Mouse (Mus musculus) kidney, postnatal 10 days (tissue): ENCODE measurements around the gene Cx3cl1.

ENCODE experiments used
- DNase-seq: peaks from one replicate; pipeline ENCODE4 v3.0.0; 2021; ENCODE audit warnings: mixed read lengths

Gene Cx3cl1

GRCm38 (mm10) chr8:94771941-94772670, at the start of gene Cx3cl1:
Cx3cl1 (plus strand) TSS chr8:94772009.
- DNase-seq = peak; percentile 90

GRCm38 (mm10) chr8:94725998-94726397, 45.8 kb upstream of the Cx3cl1 start:
- DNase-seq = no peak

DNA sequence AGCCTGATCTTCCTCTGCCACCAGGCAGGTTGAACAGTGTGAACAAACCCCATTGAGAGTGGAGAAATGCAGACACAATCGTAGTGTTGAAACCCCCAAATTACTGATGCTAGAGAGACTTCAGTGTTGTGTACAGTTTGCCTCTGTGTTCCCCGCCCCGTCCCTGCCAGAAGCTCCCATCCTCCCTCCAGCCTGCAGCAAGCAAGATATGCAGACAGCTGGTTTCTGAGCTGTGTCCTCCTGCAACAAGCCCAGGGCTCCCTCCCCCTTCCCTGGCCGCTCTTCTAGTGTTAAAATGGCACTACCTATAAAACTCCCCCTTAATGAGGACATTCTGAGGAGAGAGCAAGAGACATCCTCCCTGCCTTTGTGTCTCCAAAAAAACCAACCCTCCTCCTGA, 42.5 kb upstream of the Cx3cl1 start:
- DNase-seq = peak; percentile 20

- DNase-seq = no peak
Measured at GRCm38 (mm10) chr8:94733821-94734465, 37.9 kb upstream of the Cx3cl1 start.

- no peak for DNase-seq
Measured at GRCm38 (mm10) chr8:94734735-94735350, 37.0 kb upstream of the Cx3cl1 start.

GRCm38 (mm10) chr8:94735426-94736094, 36.2 kb upstream of the Cx3cl1 start:
- peak; percentile 44 for DNase-seq

DNA sequence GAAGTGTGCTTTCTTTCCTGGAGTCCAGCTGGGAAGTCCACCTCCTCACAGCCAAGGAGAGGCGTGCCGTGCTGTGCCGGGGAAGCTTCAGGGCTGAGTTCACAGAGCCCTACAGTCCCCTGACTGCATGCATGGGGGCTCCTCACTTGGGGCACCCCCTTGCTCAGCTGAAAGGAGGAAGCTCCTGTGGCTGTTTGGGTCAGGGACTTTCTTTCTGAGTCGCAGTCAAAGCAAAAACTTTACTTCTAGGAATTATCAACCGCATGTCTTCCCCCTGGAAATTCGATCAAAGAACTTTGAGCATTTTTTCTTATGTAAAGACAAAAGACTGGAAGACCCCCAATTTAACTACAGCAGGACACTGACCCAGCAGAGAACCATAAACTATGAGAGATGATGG, 32.0 kb upstream of the Cx3cl1 start:
- DNase-seq = no peak

DNA sequence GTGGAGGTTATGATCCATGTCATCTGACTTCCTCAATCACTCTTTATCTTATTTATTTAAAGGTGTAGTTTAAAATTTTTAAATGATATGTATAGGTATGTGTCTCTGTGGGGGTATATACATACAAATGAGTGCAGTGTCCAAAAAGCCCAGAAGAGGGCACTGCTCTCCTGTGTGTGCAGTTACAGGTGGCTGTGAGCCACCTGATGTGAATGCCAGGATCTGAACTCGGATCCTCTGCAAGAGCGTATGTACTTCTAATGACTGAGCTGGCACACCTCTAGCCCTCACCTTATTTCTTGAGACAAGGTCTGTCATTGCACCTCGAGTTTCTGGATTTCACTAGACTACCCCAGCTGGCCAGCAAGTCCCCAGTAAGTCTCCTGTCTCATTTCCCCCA, 31.2 kb upstream of the Cx3cl1 start:
- no peak for DNase-seq

- no peak for DNase-seq
Measured at GRCm38 (mm10) chr8:94741726-94742125, 30.1 kb upstream of the Cx3cl1 start.

DNA sequence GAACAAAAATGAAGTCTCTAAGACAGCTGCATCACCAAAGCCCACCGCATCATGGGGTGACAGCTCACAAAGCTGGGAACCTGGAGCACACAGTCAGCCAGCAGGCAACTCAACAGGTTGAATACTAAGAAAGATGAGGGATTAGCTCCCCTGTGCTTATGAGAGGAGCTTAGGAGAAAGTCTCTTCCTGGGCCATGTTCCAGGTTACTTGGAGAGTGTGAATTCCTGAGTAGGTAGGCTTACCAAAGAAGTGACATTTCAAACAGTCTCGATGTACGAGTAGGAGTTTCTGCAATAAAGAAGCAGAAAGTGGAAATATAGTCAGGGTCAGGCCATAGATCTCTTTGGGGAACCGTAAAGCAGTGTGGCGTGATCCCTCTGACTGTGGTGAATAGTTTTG, 27.3 kb upstream of the Cx3cl1 start:
- no peak for DNase-seq

GRCm38 (mm10) chr8:94744972-94745371, 26.8 kb upstream of the Cx3cl1 start:
- DNase-seq = no peak

DNA sequence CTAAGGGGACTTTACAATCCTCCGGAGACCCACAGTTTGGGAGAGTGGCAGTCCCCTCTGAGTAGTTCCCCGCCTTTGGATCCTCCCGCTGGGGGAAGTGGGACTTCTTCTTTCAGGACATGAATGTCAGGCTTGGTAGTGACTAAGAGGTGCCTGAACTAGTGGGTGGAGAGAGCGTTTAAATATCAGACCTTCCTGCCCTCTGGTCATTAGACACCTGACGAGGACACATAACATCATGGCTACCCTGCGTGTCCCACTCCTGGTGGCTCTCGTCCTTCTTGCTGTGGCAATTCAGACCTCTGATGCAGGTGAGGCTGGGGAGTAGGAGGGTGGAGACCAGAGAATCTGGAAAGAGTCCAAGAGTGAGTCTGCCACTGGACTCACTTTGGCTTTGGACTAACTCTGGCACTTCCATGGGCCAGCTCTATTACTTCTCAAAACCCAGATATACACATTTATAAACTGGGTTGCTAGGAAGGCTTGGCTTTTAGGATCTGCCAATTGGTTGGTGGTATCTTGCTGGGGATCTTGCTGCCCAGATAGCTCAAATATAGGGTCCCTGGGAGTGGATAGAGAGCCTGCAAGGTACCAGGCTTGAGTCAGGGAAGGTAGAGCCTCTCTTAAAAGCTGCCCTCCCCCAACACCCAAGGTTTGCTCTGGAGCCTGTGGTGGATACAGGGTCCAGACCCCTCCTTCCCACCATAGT, 26.2 kb upstream of the Cx3cl1 start, which contains the start of gene Ccl22:
Ccl22 (plus strand) TSS at position 115 of the 709 bp plus-strand sequence.
- DNase-seq = no peak

GRCm38 (mm10) chr8:94746832-94747231, 25.0 kb upstream of the Cx3cl1 start:
- DNase-seq = no peak

GRCm38 (mm10) chr8:94748363-94748762, 23.4 kb upstream of the Cx3cl1 start:
- no peak for DNase-seq

DNA sequence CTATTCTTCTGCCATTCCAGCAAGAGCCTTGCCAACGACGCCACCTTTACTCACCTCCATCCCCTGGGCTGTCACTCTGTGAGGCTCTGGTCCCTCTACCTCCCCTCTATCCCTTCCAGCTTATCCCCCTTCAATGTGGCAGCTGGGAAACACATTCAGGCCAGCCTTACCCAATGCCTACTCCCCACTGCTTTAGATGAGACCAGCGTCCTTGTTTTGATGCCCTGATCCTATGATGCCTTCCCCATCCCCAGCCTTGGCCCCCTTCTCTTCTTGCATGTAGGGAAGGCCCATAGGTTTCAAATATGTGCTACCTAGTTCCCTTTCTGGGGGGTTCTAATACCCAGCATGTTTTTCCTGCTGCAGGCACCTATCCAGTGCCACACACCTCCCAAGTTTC, 21.9 kb upstream of the Cx3cl1 start:
- no peak for DNase-seq

- DNase-seq = no peak
Measured at GRCm38 (mm10) chr8:94751023-94751849, 20.6 kb upstream of the Cx3cl1 start.

DNA sequence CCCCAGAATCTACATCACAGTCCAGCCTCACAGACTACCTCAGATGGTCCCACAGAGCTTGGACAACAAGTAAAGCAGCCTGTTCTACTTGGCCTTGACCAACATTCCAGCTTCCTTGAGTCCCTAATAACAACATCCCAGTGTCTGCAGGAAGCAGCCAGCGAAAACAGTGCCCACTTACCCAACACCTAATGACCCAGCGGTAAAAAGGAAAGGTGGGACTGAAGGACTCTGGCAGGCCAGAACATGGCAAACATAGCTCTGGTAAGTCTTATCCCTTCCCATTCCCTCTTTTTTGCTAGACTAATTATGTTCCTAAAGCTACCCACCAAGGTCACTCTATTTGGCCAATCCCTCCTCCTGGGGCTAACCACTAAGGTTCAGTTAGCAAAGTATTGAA, 17.8 kb upstream of the Cx3cl1 start:
- no peak for DNase-seq

- DNase-seq = no peak
Measured at GRCm38 (mm10) chr8:94754486-94754885, 17.3 kb upstream of the Cx3cl1 start.

DNA sequence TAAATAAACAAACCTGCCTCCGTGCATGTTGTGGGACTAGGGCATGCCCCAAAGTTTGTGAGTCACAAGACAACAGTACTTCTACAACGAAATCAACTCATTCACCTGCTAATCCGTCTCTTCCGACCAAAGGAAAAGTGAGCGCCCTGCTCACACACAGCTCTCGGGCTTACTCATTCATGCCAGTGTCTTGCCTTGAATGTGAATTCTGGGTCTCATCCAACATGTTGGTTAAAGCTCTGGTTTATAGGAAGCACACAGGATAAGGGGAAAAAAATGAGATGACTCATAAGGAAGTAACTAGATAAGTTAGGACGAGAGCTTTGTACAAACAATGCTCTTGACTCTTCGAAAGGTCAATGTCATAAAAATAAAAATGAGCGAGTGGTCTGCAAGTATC, 4.8 kb upstream of the Cx3cl1 start:
- DNase-seq = no peak

DNA sequence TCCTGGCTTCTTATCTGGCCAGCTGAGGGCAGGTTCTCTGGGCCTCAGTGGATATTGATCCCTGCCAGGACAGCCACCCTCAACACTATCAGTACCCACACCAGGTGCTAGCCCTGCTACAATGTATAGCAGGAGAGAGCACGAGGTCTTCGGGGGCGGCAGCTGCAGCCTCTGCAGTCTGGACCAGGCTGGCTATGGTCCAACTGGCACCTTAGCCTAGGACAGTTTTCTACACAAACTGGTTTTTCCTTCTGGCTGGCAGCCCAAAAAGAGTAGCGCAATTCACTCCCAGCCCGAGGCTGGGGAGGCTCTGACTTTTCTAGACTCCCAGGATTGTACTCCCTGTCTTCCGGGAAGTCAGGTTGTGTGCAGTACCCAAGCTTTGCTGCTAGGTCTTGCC, 864 bp upstream of the Cx3cl1 start:
- DNase-seq = peak; percentile 84

- DNase-seq = no peak
Measured at GRCm38 (mm10) chr8:94773048-94773447, 1.2 kb downstream of the Cx3cl1 start.

- DNase-seq = no peak
Measured at GRCm38 (mm10) chr8:94773700-94774171, 1.9 kb downstream of the Cx3cl1 start.
